Mouse (Mus musculus) gastrocnemius, postnatal 36 days (tissue): ENCODE measurements around the gene Pak4. TPM values are rescaled to one million over a fixed set of nuclear protein-coding genes. Genes with fewer than 3 reads are reported as not detected.

Experiments
- DNase-seq, 2 experiments: peaks; one replicate each; pipeline ENCODE4 v3.0.0; 2022
- intact Hi-C: fragments of 180-260 bp; cut with DNase I; formaldehyde crosslinking; loops from one replicate; pipeline ENCODE4 v1.15.1; 2025
- total RNA-seq, 2 experiments: library from RNA; stranded (reverse); gene quantifications; 2 replicates each; pipeline ENCODE4 v1.2.3; 2021

Pak4 gene
- total RNA-seq, 2 experiments from 2014 or later, result 1.8 to 2.5 TPM

GRCm38 (mm10) chr7:28593206-28594111 lies 4.5 kb downstream of the Pak4 start:
- intact Hi-C loops, result no loop called here
- peak; percentile 40 to 44 for DNase-seq

- no peak for DNase-seq
- intact Hi-C loops, result no loop called here
These were observed 6.1 kb downstream of the Pak4 start for GRCm38 (mm10) chr7:28591862-28592261.

GRCm38 (mm10) chr7:28587644-28588043 lies 10.3 kb downstream of the Pak4 start:
- DNase-seq, result no peak
- intact Hi-C loops, result no loop called here

- DNase-seq, result no peak
- intact Hi-C loops, result no loop called here
These were observed 11.1 kb downstream of the Pak4 start for GRCm38 (mm10) chr7:28586663-28587411.

GRCm38 (mm10) chr7:28585001-28585400 lies 13.0 kb downstream of the Pak4 start:
- DNase-seq, result no peak

GRCm38 (mm10) chr7:28584468-28584867 lies 13.5 kb downstream of the Pak4 start:
- intact Hi-C loops, result no loop called here
- DNase-seq, result no peak

More at GRCm38 (mm10) chr7:28585001-28585400, 13.0 kb downstream of the Pak4 start:
- intact Hi-C loops, result no loop called here

GRCm38 (mm10) chr7:28583570-28584344 lies 14.2 kb downstream of the Pak4 start:
- intact Hi-C loops, result loop anchor here (2.0 kb wide), 1 partner anchor 31 kb away; no protein-coding TSS in a partner anchor
- DNase-seq, result no peak

GRCm38 (mm10) chr7:28582841-28583240 lies 15.1 kb downstream of the Pak4 start:
- DNase-seq, result no peak
- intact Hi-C loops, result loop anchor here (2.0 kb wide), 1 partner anchor 30 kb away; no protein-coding TSS in a partner anchor

- intact Hi-C loops, result loop anchor here (2.0 kb wide), 1 partner anchor 29 kb away; no protein-coding TSS in a partner anchor
- no peak for DNase-seq
These were observed 16.3 kb downstream of the Pak4 start for GRCm38 (mm10) chr7:28581721-28582120.

GRCm38 (mm10) chr7:28579826-28580225 lies 18.2 kb downstream of the Pak4 start:
- intact Hi-C loops, result no loop called here
- no peak for DNase-seq

- intact Hi-C loops, result no loop called here
- DNase-seq, result no peak
These were observed 19.4 kb downstream of the Pak4 start for GRCm38 (mm10) chr7:28578543-28579053.

GRCm38 (mm10) chr7:28577826-28578542 lies 20.0 kb downstream of the Pak4 start:
- DNase-seq, result no peak
- intact Hi-C loops, result no loop called here

GRCm38 (mm10) chr7:28576271-28576914 lies 21.6 kb downstream of the Pak4 start:
- DNase-seq, result peak; percentile 70 to 71
- intact Hi-C loops, result no loop called here

GRCm38 (mm10) chr7:28575597-28575996 lies 22.4 kb downstream of the Pak4 start:
- intact Hi-C loops, result no loop called here
- no peak for DNase-seq

- DNase-seq, result no peak
- intact Hi-C loops, result no loop called here
These were observed 24.7 kb downstream of the Pak4 start for GRCm38 (mm10) chr7:28573236-28573635.

GRCm38 (mm10) chr7:28572689-28573088 lies 25.3 kb downstream of the Pak4 start:
- intact Hi-C loops, result no loop called here
- DNase-seq, result no peak

- DNase-seq, result no peak
- intact Hi-C loops, result no loop called here
These were observed 26.9 kb downstream of the Pak4 start for GRCm38 (mm10) chr7:28570982-28571682.

GRCm38 (mm10) chr7:28570291-28570981 lies 27.5 kb downstream of the Pak4 start:
- peak; percentile 47 to 58 for DNase-seq
- intact Hi-C loops, result no loop called here
